Mouse (Mus musculus): Measurements from ENCODE around the gene Ifit1bl1. TPM values are rescaled to one million over a fixed set of nuclear protein-coding genes. Genes with fewer than 3 reads are reported as not detected.
A peak's percentile ranks its signal among the peaks of the same experiment; 100 is the strongest.

The Ifit1bl1 gene
- polyA plus RNA-seq, 1 experiment from 2014 or later = 1.3 TPM

GRCm38 (mm10) chr19:34556621-34557020, 45.1 kb downstream of the Ifit1bl1 start:
- H3K4me1 ChIP-seq (ENCODE audit: control insufficient read depth, insufficient read depth, low read length) = no peaks in the 10 kb centered on the region
- no peaks in the 10 kb centered on the region for H3K9me3 ChIP-seq (ENCODE audit: control insufficient read depth, low read length)
- no peak overlapping the region for H3K4me3 ChIP-seq (replicated peaks; ENCODE audit: low read depth, low read length)
- no peak overlapping the region for H3K27ac ChIP-seq (replicated peaks; ENCODE audit: low read depth, low read length)
- H3K36me3 ChIP-seq (ENCODE audit: control insufficient read depth, insufficient read depth, low read length) = no peaks in the 10 kb centered on the region
- no peaks in the 10 kb centered on the region for H3K27me3 ChIP-seq (ENCODE audit: control insufficient read depth, insufficient read depth, low read length)
- no peak overlapping the region for H3K4me2 ChIP-seq (ENCODE audit: low read length)
- DNase-seq (no peak), ATAC-seq (ENCODE audit: low FRiP score, low TSS enrichment) (no peak)
- H3K9ac ChIP-seq (replicated peaks; ENCODE audit: low read length) = no peak overlapping the region
- 76% methylated on average over 3 of the region's 3 CpGs for WGBS

GRCm38 (mm10) chr19:34554061-34554460, 47.7 kb downstream of the Ifit1bl1 start:
- Histone ChIP-seq H3K4me2 (ENCODE audit: low read length) (no peak overlapping the region), H3K4me1 (ENCODE audit: control insufficient read depth, insufficient read depth, low read length) (0 out of 2 replicates have a peak, but pooled peaks cover 3% of the 10 kb centered on the region), H3K9me3 (ENCODE audit: control insufficient read depth, low read length) (no peaks in the 10 kb centered on the region), H3K27me3 (ENCODE audit: control insufficient read depth, insufficient read depth, low read length) (no peaks in the 10 kb centered on the region), H3K36me3 (ENCODE audit: control insufficient read depth, insufficient read depth, low read length) (no peaks in the 10 kb centered on the region), H3K4me3 (replicated peaks; ENCODE audit: low read depth, low read length) (no peak overlapping the region), H3K9ac (replicated peaks; ENCODE audit: low read length) (no peak overlapping the region), H3K27ac (replicated peaks; ENCODE audit: low read depth, low read length) (no peak overlapping the region)
- no peak for DNase-seq
- no peak for ATAC-seq (ENCODE audit: low FRiP score, low TSS enrichment)

GRCm38 (mm10) chr19:34553522-34553921, 48.2 kb downstream of the Ifit1bl1 start:
- H3K9ac ChIP-seq (replicated peaks; ENCODE audit: low read length) = no peak overlapping the region
- WGBS = 76% methylated on average over 3 of the region's 3 CpGs

GRCm38 (mm10) chr19:34553021-34553420, 48.7 kb downstream of the Ifit1bl1 start:
- no peak overlapping the region for H3K4me2 ChIP-seq (ENCODE audit: low read length)
- 0 out of 2 replicates have a peak, but pooled peaks cover 3% of the 10 kb centered on the region for H3K4me1 ChIP-seq (ENCODE audit: control insufficient read depth, insufficient read depth, low read length)
- 52% methylated on average over 6 of the region's 6 CpGs for WGBS
- H3K27ac ChIP-seq (replicated peaks; ENCODE audit: low read depth, low read length) = no peak overlapping the region
- H3K36me3 ChIP-seq (ENCODE audit: control insufficient read depth, insufficient read depth, low read length) = no peaks in the 10 kb centered on the region
- DNase-seq (no peak), ATAC-seq (ENCODE audit: low FRiP score, low TSS enrichment) (no peak)
- no peaks in the 10 kb centered on the region for H3K27me3 ChIP-seq (ENCODE audit: control insufficient read depth, insufficient read depth, low read length)
- no peak overlapping the region for H3K4me3 ChIP-seq (replicated peaks; ENCODE audit: low read depth, low read length)
- H3K9ac ChIP-seq (replicated peaks; ENCODE audit: low read length) = no peak overlapping the region
- H3K9me3 ChIP-seq (ENCODE audit: control insufficient read depth, low read length) = no peaks in the 10 kb centered on the region

More at GRCm38 (mm10) chr19:34553522-34553921, 48.2 kb downstream of the Ifit1bl1 start:
- DNase-seq = no peak
- H3K4me1 ChIP-seq (ENCODE audit: control insufficient read depth, insufficient read depth, low read length) = 0 out of 2 replicates have a peak, but pooled peaks cover 3% of the 10 kb centered on the region
- H3K36me3 ChIP-seq (ENCODE audit: control insufficient read depth, insufficient read depth, low read length) = no peaks in the 10 kb centered on the region
- no peak for ATAC-seq (ENCODE audit: low FRiP score, low TSS enrichment)
- no peak overlapping the region for H3K27ac ChIP-seq (replicated peaks; ENCODE audit: low read depth, low read length)
- no peaks in the 10 kb centered on the region for H3K9me3 ChIP-seq (ENCODE audit: control insufficient read depth, low read length)
- H3K4me2 ChIP-seq (ENCODE audit: low read length) = no peak overlapping the region
- no peaks in the 10 kb centered on the region for H3K27me3 ChIP-seq (ENCODE audit: control insufficient read depth, insufficient read depth, low read length)
- no peak overlapping the region for H3K4me3 ChIP-seq (replicated peaks; ENCODE audit: low read depth, low read length)

- Histone ChIP-seq H3K27me3 (ENCODE audit: control insufficient read depth, insufficient read depth, low read length) (no peaks in the 10 kb centered on the region), H3K4me2 (ENCODE audit: low read length) (no peak overlapping the region), H3K36me3 (ENCODE audit: control insufficient read depth, insufficient read depth, low read length) (no peaks in the 10 kb centered on the region), H3K9me3 (ENCODE audit: control insufficient read depth, low read length) (no peaks in the 10 kb centered on the region), H3K27ac (replicated peaks; ENCODE audit: low read depth, low read length) (no peak overlapping the region), H3K4me1 (ENCODE audit: control insufficient read depth, insufficient read depth, low read length) (0 out of 2 replicates have a peak, but pooled peaks cover 3% of the 10 kb centered on the region), H3K9ac (replicated peaks; ENCODE audit: low read length) (no peak overlapping the region), H3K4me3 (replicated peaks; ENCODE audit: low read depth, low read length) (no peak overlapping the region)
- ATAC-seq (ENCODE audit: low FRiP score, low TSS enrichment) (no peak), DNase-seq (no peak)
- WGBS = 81% methylated on average over 5 of the region's 5 CpGs
These were observed 49.8 kb downstream of the Ifit1bl1 start for GRCm38 (mm10) chr19:34551981-34552380.

- Histone ChIP-seq H3K4me2 (ENCODE audit: low read length) (peak within 1 kb of the TSS; percentile 60), H3K4me3 (replicated peaks; ENCODE audit: low read depth, low read length) (peak within 1 kb of the TSS; percentile 42), H3K27ac (replicated peaks; ENCODE audit: low read depth, low read length) (peak within 1 kb of the TSS; percentile 46), H3K9ac (replicated peaks; ENCODE audit: low read length) (no peak within 1 kb of the TSS; the same call in 1 of the 2 replicates), H3K4me1 (ENCODE audit: control insufficient read depth, insufficient read depth, low read length) (0 out of 2 replicates have a peak, but pooled peaks cover 3% of the 10 kb centered on the region), H3K27me3 (ENCODE audit: control insufficient read depth, insufficient read depth, low read length) (no peaks in the 10 kb centered on the region), H3K9me3 (ENCODE audit: control insufficient read depth, low read length) (no peaks in the 10 kb centered on the region), H3K36me3 (ENCODE audit: control insufficient read depth, insufficient read depth, low read length) (no peaks in the 10 kb centered on the region)
- ATAC-seq (ENCODE audit: low FRiP score, low TSS enrichment) (peak; percentile 89), DNase-seq (peak; percentile 89)
- 1% methylated on average over 22 of the region's 22 CpGs for WGBS
These were observed 51.1 kb downstream of the Ifit1bl1 start, which contains the start of gene Ifit2 for GRCm38 (mm10) chr19:34550534-34551223. Ifit2 (plus strand) TSS chr19:34550694.

GRCm38 (mm10) chr19:34550205-34550533, 51.6 kb downstream of the Ifit1bl1 start:
- Histone ChIP-seq H3K9me3 (ENCODE audit: control insufficient read depth, low read length) (no peaks in the 10 kb centered on the region), H3K27me3 (ENCODE audit: control insufficient read depth, insufficient read depth, low read length) (no peaks in the 10 kb centered on the region), H3K27ac (replicated peaks; ENCODE audit: low read depth, low read length) (peak overlapping the region; percentile 46), H3K9ac (replicated peaks; ENCODE audit: low read length) (no peak overlapping the region; the same call in 1 of the 2 replicates), H3K4me3 (replicated peaks; ENCODE audit: low read depth, low read length) (peak overlapping the region; percentile 42), H3K4me2 (ENCODE audit: low read length) (peak overlapping the region; percentile 60), H3K36me3 (ENCODE audit: control insufficient read depth, insufficient read depth, low read length) (no peaks in the 10 kb centered on the region), H3K4me1 (ENCODE audit: control insufficient read depth, insufficient read depth, low read length) (0 out of 2 replicates have a peak, but pooled peaks cover 3% of the 10 kb centered on the region)
- WGBS = 30% methylated on average over 4 of the region's 4 CpGs
- no peak for DNase-seq
- 0 out of 2 replicates have a peak, but pooled peaks have one; percentile 10 for ATAC-seq (ENCODE audit: low FRiP score, low TSS enrichment)

- H3K9ac ChIP-seq (replicated peaks; ENCODE audit: low read length) = no peak overlapping the region
- H3K9me3 ChIP-seq (ENCODE audit: control insufficient read depth, low read length) = no peaks in the 10 kb centered on the region
- no peak overlapping the region for H3K27ac ChIP-seq (replicated peaks; ENCODE audit: low read depth, low read length)
- no peak overlapping the region for H3K4me3 ChIP-seq (replicated peaks; ENCODE audit: low read depth, low read length)
- WGBS = 32% methylated on average over 7 of the region's 7 CpGs
- no peak overlapping the region for H3K4me2 ChIP-seq (ENCODE audit: low read length)
- H3K4me1 ChIP-seq (ENCODE audit: control insufficient read depth, insufficient read depth, low read length) = 0 out of 2 replicates have a peak, but pooled peaks cover 3% of the 10 kb centered on the region
- DNase-seq = peak; percentile 81
- ATAC-seq (ENCODE audit: low FRiP score, low TSS enrichment) = no peak
- H3K27me3 ChIP-seq (ENCODE audit: control insufficient read depth, insufficient read depth, low read length) = no peaks in the 10 kb centered on the region
- H3K36me3 ChIP-seq (ENCODE audit: control insufficient read depth, insufficient read depth, low read length) = no peaks in the 10 kb centered on the region
These were observed 53.8 kb downstream of the Ifit1bl1 start for GRCm38 (mm10) chr19:34547976-34548375.

GRCm38 (mm10) chr19:34546211-34546610, 55.5 kb downstream of the Ifit1bl1 start:
- Histone ChIP-seq H3K4me3 (replicated peaks; ENCODE audit: low read depth, low read length) (no peak overlapping the region), H3K27ac (replicated peaks; ENCODE audit: low read depth, low read length) (no peak overlapping the region), H3K4me1 (ENCODE audit: control insufficient read depth, insufficient read depth, low read length) (0 out of 2 replicates have a peak, but pooled peaks cover 3% of the 10 kb centered on the region), H3K36me3 (ENCODE audit: control insufficient read depth, insufficient read depth, low read length) (no peaks in the 10 kb centered on the region), H3K9me3 (ENCODE audit: control insufficient read depth, low read length) (no peaks in the 10 kb centered on the region), H3K27me3 (ENCODE audit: control insufficient read depth, insufficient read depth, low read length) (no peaks in the 10 kb centered on the region), H3K9ac (replicated peaks; ENCODE audit: low read length) (no peak overlapping the region), H3K4me2 (ENCODE audit: low read length) (no peak overlapping the region)
- 93% methylated on average over 4 of the region's 4 CpGs for WGBS
- no peak for ATAC-seq (ENCODE audit: low FRiP score, low TSS enrichment)
- DNase-seq = no peak

Data from midbrain, embryonic 14.5 days (tissue).